Mouse (Mus musculus): ENCODE data around the gene Tlx2.

Gene Tlx2

GRCm38 (mm10) chr6:83023786-83024185, 46.3 kb downstream of the Tlx2 start:
- DNase-seq (ENCODE audit: low spot score): no peak

DNA sequence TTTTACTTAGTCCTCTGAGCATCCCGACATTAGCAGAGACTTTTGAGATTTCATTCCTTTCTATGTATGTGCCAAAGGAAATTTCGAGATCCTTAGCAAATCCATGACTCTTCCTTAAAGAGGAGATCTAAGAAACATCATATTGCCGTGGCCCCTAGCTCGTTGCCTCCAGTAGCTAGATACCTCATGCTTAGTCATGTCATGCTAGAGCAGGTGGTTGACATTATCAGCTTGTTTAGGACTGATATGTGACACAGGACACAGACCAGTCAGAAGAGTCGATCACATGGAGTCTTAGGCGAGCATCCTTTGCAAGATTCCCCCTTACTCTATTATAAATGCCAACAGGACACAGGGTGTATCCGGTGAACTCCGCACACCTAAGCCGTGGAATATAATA, 47.1 kb downstream of the Tlx2 start:
- DNase-seq (ENCODE audit: low spot score): no peak

GRCm38 (mm10) chr6:83020836-83021593, 49.1 kb downstream of the Tlx2 start:
- no peak for DNase-seq (ENCODE audit: low spot score)

GRCm38 (mm10) chr6:83020121-83020520, 50.0 kb downstream of the Tlx2 start:
- no peak for DNase-seq (ENCODE audit: low spot score)

DNA sequence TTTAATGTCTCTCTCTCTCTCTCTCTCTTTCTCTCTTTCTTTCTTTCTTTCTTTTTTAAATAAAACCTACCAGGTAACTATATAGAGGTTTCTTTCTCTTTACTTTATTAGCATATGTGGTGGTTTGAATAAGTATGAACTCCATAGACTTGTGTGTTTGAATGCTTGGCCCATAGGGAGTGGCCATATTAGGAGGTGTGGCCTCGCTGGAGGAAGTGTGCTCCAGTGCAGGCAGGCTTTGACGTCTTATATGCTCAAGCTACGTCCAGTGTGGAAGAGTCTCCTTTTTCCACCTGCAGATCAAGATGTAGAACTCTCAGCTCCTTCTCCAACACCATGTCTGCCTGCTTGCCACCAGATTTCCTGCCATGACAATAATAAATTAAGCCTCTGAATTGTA, 51.0 kb downstream of the Tlx2 start:
- no peak for DNase-seq (ENCODE audit: low spot score)
